Mouse (Mus musculus) retina, embryonic 14.5 days (tissue): ENCODE data around the gene Pheta1.

ENCODE experiments used
- DNase-seq: peaks from one replicate; pipeline ENCODE4 v3.0.0-alpha.2; 2015; ENCODE audit warnings: low spot score

Pheta1 gene

GRCm38 (mm10) chr5:121848743-121849142 is at the start of gene Pheta1:
Pheta1 (plus strand) TSS chr5:121848984.
- peak; percentile 96 for DNase-seq

GRCm38 (mm10) chr5:121807186-121807585 is 41.6 kb upstream of the Pheta1 start:
- peak; percentile 35 for DNase-seq

GRCm38 (mm10) chr5:121808202-121808601 is 40.6 kb upstream of the Pheta1 start:
- DNase-seq: no peak

- DNase-seq: no peak
These were observed 39.0 kb upstream of the Pheta1 start for GRCm38 (mm10) chr5:121809667-121810224.

- DNase-seq: no peak
These were observed 38.2 kb upstream of the Pheta1 start for GRCm38 (mm10) chr5:121810331-121811151.

GRCm38 (mm10) chr5:121811485-121811931 is 37.3 kb upstream of the Pheta1 start:
- DNase-seq: no peak

- no peak for DNase-seq
These were observed 36.1 kb upstream of the Pheta1 start for GRCm38 (mm10) chr5:121812526-121813243.

- no peak for DNase-seq
These were observed 35.0 kb upstream of the Pheta1 start for GRCm38 (mm10) chr5:121813744-121814143.

GRCm38 (mm10) chr5:121815067-121815466 is 33.7 kb upstream of the Pheta1 start:
- DNase-seq: peak; percentile 79

GRCm38 (mm10) chr5:121815867-121816380 is 32.9 kb upstream of the Pheta1 start:
- DNase-seq: no peak

GRCm38 (mm10) chr5:121816611-121817010 is 32.2 kb upstream of the Pheta1 start:
- DNase-seq: no peak

GRCm38 (mm10) chr5:121817551-121817950 is 31.2 kb upstream of the Pheta1 start:
- no peak for DNase-seq

- no peak for DNase-seq
These were observed 30.4 kb upstream of the Pheta1 start for GRCm38 (mm10) chr5:121818401-121818800.

GRCm38 (mm10) chr5:121818862-121819261 is 29.9 kb upstream of the Pheta1 start:
- no peak for DNase-seq

- DNase-seq: no peak
These were observed 29.2 kb upstream of the Pheta1 start for GRCm38 (mm10) chr5:121819559-121819958.

GRCm38 (mm10) chr5:121820161-121820560 is 28.6 kb upstream of the Pheta1 start:
- no peak for DNase-seq

- DNase-seq: no peak
These were observed 28.1 kb upstream of the Pheta1 start for GRCm38 (mm10) chr5:121820657-121821056.

GRCm38 (mm10) chr5:121821116-121821515 is 27.7 kb upstream of the Pheta1 start:
- no peak for DNase-seq

GRCm38 (mm10) chr5:121821552-121821951 is 27.2 kb upstream of the Pheta1 start:
- no peak for DNase-seq

- no peak for DNase-seq
These were observed 25.8 kb upstream of the Pheta1 start for GRCm38 (mm10) chr5:121822786-121823505.

- DNase-seq: no peak
These were observed 25.1 kb upstream of the Pheta1 start for GRCm38 (mm10) chr5:121823668-121824067.

- DNase-seq: no peak
These were observed 24.7 kb upstream of the Pheta1 start for GRCm38 (mm10) chr5:121824121-121824520.
